Mouse (Mus musculus) cortical plate, adult 2 months (tissue): Measurements from ENCODE around the gene Hlcs.

Experiments used
- CTCF ChIP-seq: fragments of 200-500 bp; IDR thresholded peaks from 2 replicates; pipeline ENCODE4 v1.5.1; 2011; ENCODE audit warnings: mild to moderate bottlenecking, control low read depth, low read length; ENCODE audit not compliant: insufficient read depth; ENCODE audit errors: extremely low read depth
- POLR2A ChIP-seq: fragments of 200-500 bp; IDR thresholded peaks from 2 replicates; pipeline ENCODE4 v1.6.1; 2011; ENCODE audit warnings: mild to moderate bottlenecking, low read length, control low read depth; ENCODE audit not compliant: insufficient read depth; ENCODE audit errors: extremely low read depth

DNA sequence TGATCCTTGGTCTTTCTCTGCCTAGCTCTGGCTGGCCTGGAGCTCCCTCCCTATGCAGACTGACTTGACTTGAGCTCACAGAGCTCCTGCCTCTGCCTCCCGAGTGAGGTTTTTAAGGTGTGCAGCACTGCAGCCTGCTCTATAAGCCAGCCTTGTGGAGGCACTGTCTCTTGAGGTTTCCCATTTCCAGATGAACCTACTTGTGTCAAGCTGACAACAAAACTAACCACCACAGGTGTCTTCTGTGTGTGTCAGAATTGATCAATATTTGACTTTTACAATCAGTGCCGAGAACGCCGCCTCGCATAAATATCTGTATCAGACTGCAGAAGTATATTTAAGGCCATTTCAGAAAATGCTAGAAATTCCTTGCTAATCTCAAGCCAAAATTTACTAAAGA is 1.3 kb upstream of the Hlcs start:
- TF ChIP-seq CTCF (no peak), POLR2A (no peak)
